Mouse (Mus musculus): ENCODE results near the gene Fcgr1.
"Not testable (repeated sequence)": the region's sequence is repeated elsewhere in the genome, so short reads cannot be mapped to it uniquely, and the experiment has no call there.

The Fcgr1 gene

DNA sequence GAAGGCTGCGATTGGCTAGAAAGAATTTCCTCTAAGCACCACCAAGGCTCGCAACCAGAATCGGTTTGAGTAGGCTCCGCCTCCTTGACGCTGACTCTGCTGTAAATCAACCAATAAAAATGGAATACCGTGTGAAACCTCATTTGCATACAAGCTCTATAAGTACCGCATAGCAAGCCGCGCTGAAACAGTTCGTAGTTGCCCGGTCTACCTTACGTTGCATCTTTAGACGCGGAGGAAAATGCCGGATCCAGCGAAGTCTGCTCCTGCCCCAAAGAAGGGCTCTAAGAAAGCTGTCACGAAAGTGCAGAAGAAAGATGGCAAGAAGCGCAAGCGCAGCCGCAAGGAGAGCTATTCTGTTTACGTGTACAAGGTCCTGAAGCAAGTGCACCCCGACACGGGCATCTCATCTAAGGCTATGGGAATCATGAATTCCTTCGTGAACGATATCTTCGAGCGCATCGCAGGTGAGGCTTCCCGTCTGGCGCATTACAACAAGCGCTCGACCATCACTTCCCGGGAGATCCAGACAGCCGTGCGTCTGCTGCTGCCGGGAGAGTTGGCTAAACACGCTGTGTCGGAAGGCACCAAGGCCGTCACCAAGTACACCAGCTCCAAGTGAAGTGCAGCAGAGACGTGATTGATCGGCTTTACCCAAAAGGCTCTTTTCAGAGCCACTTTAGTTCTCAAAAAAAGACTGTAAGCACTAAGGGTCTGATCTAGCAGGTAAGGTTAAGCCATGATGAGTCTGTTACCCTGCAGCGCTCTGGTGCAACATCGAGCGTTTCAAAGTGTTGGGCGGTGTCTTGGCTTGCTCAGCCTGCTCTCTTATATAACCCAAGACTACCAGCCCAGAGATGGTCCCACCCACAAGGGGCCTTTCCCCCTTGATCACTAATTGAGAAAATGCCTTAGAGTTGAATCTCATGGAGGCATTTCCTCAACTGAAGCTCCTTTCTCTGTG lies 24.0 kb downstream of the Fcgr1 start, which contains the start of gene Hist2h2bb:
Gene Hist2h2bb (plus strand): TSS at position 242 of the 964 bp plus-strand sequence.
- peak; percentile 84 for DNase-seq (ENCODE audit: low spot score)

DNA sequence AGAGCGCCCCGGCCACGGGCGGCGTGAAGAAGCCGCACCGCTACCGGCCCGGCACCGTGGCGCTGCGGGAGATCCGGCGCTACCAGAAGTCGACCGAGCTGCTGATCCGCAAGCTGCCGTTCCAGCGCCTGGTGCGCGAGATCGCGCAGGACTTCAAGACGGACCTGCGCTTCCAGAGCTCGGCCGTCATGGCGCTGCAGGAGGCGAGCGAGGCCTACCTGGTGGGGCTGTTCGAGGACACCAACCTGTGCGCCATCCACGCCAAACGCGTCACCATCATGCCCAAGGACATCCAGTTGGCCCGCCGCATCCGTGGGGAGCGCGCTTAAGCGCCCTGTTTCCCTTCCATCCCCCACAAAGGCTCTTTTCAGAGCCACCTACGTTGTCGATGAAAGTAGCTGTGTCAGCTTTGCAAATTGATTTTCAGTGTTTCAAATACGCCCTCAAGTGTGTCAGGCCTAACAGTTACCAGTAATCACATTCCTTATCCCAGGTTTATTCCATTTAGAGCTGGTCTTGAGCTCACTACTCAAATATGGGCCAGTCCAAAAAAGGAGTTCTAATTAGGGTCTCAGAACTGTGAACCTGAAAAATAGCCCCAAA lies 24.9 kb downstream of the Fcgr1 start:
- not testable (repeated sequence) for DNase-seq (ENCODE audit: low spot score)

DNA sequence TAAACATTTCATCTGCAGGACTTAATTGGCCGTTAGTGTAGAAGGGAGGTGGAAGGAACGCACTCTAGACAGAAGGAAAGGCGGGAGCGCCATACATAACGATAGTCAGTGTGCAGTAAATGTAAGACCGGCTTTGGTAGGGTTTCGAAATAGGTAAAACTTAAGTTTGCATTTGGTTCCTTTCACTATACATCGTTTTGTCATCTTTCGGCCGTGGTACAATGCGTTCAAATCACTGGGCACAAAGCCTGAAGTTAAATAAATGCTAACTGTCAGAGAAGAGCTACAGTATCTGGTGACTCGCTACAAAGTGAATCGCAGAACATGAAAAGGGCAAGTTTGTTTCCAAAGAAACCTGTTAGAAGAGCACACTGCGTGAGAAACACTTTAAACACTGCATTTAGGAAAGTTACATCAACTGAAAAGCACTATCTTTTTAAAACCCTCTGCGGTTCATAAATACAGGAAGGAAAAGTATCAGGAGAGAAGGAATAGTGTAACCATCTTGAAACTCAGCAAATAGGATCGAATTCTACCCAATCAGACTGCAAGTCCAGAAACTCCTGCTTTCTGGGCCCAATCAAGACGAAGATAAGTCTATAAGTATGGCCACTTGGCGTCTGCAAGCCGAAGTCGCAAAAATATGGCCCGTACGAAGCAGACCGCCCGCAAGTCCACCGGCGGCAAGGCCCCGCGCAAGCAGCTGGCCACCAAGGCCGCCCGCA lies 25.6 kb downstream of the Fcgr1 start, which contains the start of gene Hist2h3b:
Gene Hist2h3b (plus strand): TSS at position 604 of the 725 bp plus-strand sequence.
- DNase-seq (ENCODE audit: low spot score) = peak; percentile 79

DNA sequence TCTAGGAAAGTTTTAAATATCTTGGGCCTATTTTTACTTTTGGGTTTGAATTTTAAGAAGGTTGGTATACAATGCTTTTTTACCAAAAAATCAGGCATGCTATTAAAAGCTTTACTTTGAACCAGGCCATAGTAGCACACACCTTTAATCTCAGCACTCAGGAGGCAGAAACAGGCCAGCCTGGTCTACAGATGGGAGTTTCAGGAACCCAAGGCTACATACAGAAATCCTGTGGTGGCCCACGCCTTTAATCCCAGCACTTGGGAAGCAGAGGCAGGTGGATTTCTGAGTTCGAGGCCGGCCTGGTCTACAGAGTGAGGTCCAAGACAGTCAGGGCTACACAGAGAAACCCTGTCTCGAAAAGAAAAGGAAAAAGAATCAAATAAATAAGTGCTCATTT lies 26.2 kb downstream of the Fcgr1 start:
- DNase-seq (ENCODE audit: low spot score) = no peak

DNA sequence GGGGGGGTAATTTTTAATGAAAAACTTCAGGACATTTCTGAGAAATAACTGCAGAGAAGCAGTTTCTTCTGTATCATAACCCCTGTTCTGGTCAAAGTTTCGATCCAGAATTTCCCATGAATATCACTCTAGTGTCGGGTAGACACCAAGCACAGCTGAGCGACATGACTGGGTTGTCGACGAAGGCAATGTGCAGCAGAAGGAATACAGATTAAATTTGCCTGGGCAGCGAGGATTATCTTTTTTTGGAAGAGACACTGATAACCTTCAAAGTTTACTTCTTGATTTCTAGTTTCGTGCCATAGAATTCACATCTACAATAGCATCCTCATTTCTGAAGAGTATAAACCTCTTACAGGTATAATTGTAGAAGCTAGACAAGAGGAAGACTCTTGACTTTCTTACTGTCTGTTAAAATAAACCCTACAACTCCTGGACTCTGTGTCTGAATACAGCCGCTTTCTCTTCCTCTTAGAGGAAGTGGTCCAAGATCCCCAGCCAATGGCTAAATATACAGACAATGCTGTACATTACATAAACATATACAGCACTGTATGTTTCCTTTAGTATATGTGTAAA lies 27.5 kb downstream of the Fcgr1 start:
- DNase-seq (ENCODE audit: low spot score) = no peak

DNA sequence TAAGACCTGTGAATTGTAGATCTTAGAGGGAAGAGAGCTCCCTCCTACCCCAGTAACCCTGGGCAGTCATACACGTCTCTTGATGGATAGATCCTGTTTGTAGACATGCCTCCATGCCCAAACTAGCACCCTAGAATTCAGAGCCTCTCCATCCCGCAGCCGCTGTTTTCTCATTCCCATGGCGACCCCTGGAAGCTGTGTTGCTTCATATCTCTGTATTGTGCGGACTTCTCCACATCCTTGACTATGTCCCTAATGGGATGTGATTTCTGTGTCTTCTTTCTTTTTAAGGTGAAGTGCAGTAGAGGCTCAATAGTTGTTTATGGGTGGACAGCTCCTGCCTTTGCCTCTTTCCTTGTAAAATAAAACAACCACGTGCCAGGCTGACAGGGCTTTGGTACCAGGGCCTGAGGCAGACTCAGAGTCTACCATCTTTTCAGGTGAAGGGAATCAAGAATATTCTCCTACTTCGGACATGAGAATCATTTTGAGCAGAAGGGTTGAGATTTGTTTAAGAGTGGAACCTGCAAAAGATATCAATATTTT lies 29.3 kb downstream of the Fcgr1 start:
- DNase-seq (ENCODE audit: low spot score) = no peak

DNA sequence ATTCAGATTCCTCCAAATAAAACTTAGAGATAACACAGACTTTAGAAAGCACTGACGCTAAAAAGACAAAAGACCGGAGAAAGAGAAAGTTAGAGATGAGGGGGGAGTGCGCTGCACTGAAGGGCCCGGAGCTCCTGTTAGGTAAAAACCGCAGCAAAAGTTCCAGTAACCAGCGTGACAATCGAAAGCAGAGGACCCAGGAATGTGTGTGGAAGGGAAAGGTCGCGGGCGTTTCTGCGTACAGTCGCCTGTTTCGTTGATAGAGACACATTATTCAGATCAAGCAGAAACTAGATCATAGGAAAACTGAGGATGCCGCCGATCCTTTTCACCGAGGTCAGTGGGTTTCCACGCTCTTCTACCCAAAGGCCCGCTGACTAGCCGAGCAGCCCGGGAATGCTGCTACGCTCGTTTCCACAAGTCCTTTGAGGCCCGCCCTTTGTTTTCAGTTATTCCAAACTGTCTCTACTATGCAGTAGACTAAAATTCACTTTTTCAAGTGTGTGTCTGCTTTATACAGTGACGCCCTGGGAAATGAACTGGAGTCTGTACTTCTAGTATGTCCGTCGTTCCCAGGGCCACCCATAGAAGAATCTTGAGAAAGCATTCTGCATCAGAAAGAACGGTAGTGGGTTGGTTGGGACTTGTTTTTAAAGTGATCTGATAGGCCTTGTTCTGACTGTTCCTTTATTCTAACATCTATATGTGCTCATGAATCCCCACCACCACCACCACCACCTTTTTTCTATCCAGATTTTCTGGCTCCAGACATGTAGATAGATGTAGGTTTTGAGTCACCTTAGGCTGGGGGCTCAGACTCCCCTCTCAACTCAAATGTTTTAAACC lies 30.0 kb downstream of the Fcgr1 start:
- DNase-seq (ENCODE audit: low spot score) = peak; percentile 58

DNA sequence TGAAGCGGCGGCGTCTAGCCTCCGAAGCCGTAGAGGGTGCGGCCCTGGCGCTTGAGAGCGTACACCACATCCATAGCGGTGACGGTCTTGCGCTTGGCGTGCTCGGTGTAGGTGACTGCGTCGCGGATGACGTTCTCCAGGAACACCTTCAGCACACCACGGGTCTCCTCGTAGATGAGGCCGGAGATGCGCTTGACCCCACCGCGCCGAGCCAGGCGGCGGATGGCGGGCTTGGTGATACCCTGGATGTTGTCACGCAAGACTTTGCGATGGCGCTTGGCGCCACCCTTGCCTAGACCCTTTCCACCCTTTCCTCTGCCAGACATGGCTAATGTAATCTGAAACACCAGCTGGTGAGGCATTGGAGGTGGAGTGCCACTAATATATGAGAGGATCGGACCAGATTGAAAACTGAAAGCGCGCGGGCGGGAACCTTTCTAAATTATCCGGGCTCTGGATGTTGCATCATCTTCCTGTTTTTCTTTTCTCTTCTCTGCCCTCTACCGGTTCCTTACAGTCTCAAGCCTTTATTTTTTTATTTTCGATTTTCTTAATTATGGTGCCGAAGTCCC lies 30.7 kb downstream of the Fcgr1 start, which contains the start of gene Hist2h4:
Gene Hist2h4 (minus strand): TSS at position 333 of the 572 bp plus-strand sequence.
- DNase-seq (ENCODE audit: low spot score) = peak; percentile 90

DNA sequence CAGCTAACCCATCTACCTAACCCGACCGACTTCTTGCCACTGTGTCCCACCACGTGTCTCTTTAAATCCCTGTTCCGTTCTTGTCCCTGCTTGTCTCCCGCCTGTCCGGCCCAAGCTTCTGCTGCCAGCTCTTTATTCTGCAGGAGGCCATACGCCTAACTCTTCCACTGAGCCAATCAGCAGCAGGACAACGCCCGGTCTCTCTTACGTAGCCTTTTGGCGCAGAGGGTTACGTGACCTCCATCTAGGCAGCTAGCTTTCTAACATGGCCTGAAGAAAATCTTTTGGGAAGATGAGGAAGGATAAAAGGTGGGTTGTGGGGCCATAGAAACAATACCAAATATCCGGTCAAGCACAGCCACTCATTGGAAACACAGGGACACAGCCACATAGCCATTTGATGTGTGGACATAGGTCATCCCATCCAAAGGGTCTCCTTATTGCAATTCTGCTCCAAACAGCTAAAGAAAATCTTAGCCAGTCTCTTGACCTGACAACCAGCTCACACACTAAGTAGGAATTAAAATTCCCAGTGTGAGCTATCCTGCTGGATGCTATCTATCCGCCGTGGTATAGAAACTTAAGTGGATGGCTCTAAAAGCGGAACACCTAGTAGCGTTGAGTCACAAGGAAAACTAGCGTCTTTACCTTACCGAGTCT lies 31.4 kb downstream of the Fcgr1 start:
- peak; percentile 68 for DNase-seq (ENCODE audit: low spot score)

DNA sequence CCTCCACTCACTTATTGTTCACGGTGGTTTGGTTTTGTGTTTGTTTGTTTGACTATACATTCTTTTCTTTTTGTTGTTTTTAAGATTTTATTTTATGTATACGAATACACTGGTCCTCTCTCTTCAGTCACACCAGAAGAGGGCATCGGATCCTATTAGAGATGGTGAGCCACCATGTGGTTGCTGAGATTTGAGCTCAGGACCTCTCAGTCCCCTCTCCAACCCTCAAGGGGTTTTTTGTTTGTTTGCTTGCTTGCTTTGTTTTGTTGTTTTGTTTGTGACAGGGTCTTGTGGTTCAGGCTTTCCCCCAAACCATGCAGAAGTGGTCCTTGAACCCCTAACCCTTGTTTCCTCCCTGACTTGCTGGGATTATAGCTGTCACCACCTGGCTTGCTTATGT lies 32.1 kb downstream of the Fcgr1 start:
- DNase-seq (ENCODE audit: low spot score) = no peak

DNA sequence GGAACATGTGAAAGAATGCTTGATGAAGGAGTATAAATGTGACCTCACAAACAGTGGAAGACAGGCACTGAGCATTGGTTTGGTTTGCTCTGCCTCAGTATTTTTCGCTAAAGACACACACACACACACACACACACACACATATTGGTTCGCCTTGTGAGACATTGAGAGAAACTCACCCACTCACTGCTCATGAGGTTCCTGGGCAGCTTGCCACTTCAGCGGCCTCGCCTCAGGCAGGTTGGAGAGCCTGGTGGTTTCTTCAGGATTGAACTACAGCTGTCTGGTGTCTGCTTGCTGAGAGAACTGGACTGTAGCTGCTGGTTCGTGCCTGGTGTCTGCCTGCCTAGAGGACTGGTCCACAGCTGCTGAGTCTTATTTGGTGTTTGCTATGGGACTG lies 33.5 kb downstream of the Fcgr1 start:
- no peak for DNase-seq (ENCODE audit: low spot score)

DNA sequence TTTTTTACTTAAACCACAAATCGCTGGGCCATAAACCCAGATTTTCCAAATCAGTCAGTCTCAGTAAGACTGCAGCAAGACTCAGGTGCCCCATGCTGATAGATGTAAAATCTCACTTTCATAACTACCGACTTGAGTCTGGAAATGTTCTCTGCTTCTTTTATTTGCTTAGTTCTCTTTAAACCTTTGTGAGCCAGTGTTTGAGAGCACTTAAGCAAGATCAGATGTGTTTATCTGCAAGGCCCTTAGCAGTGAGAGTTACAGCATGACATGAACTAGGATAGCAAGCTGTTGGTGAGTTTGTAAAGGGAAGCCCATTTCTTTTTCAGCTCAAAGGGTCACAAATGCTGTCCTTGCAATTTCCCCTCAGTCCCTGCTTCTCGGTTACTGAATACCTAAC lies 36.6 kb downstream of the Fcgr1 start:
- no peak for DNase-seq (ENCODE audit: low spot score)

DNA sequence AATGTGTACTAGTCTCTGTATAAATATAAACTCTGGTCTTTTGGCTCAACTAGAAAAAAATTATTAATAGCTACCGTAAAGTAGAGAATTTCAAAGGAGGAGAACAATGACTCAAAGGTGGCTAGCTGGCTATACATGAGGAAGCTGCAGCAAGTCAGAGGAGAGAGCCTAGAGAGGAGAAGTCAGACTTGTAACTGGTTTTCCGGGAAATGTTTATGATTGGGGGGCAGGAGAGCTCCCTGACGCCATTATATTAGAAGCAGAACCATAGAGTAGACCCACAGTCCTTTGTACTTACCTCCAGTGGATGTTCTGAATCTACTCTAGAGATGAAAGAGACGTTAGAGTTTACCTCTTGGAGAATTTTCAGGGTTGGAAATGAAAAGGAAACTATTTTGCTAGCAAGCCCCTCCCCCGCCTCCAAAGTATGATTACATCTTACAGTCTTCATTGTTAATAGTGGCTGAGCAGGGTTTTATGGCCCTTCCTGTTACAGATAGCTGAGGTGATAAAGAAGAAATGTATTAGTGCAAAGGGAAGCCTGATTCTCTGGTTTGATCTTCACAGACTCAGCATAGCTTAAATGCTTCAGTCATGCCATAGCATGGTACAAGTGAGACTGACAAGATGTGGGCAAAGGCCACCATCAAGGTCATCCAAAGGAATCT lies 37.7 kb downstream of the Fcgr1 start:
- no peak for DNase-seq (ENCODE audit: low spot score)

DNA sequence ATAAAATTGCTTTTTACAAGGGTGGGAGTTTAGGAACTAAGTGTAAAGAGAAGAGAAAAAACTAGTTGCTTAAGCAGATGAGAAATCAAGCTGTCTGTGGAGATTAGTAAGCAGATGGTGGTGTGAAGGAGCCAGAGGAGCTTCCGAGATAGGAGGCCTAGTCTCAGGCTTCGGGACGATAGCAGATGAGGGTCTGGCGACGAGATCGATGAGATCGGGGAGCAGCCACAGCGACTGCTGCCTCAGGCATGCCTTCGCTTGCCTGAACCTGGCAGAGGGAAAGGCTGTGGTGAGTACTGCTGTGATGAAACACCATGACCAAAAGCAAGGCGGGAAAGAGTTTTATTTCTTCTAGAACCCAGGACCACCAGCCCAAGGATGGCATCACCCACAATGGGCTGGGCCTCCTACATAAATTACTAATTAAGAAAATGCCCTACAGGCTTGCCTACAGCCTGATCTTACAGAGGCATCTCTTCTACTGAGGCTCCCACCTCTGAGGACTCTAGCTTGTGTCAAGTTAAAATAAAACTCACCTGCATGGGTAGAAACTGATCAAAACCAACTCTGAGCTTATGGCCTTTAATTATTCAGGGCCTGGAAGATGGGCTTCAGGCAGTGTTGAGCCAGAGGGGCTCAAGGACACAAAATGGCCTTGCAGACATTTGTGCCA lies 39.0 kb downstream of the Fcgr1 start:
- no peak for DNase-seq (ENCODE audit: low spot score)

DNA sequence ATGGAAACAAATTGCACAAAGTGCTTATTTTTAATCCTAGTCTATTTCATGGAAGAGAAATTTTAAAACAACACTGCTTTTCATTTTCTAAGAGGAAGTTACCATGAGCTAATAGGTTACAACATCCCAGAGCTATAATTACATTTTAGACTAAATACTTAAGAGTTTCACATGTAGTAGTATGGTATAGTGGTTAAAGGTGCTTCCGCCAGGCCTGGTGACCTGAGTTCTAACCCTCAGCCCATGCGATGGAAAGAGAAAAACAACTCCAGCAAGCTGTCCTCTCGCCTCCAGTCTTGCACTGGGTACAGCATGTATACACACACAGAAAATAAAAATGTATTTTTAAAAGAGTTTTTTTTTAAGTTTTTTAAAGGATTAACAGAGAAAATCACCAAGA lies 42.0 kb downstream of the Fcgr1 start:
- no peak for DNase-seq (ENCODE audit: low spot score)

DNA sequence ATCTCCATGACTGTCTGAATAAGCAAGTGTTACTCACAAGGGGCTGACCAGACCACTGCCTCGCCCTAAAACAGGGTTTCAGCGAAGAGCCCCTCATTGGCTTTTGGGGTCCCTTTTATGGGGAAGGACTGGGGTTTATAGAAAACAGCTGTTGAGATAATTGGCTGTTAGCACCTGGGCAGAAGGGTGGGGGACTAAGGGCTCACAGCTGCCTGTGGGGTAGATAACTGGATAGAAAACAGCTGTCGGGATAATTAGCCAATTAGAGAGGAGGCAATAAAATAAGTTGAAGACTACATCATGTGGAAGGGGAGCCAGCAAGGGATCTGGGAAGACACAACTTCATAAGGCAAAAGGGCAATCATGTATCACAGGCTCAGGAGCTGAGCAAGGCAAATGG lies 42.9 kb downstream of the Fcgr1 start:
- DNase-seq (ENCODE audit: low spot score) = no peak

DNA sequence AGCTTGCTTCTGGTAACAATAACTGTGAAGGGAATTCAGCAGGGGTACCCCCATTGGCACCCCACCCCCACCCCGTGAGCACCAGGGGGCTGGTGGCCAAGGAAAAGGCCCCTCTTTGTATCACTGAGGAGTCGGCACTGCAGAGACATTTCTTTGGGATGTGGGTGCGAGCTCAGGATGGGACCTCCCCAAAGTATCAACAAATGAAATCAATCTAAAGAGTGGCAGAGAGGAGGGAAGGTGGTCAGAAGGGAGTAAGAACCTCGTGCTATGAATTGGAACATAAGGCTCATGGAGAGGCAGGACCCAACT lies 44.8 kb downstream of the Fcgr1 start:
- no peak for DNase-seq (ENCODE audit: low spot score)

DNA sequence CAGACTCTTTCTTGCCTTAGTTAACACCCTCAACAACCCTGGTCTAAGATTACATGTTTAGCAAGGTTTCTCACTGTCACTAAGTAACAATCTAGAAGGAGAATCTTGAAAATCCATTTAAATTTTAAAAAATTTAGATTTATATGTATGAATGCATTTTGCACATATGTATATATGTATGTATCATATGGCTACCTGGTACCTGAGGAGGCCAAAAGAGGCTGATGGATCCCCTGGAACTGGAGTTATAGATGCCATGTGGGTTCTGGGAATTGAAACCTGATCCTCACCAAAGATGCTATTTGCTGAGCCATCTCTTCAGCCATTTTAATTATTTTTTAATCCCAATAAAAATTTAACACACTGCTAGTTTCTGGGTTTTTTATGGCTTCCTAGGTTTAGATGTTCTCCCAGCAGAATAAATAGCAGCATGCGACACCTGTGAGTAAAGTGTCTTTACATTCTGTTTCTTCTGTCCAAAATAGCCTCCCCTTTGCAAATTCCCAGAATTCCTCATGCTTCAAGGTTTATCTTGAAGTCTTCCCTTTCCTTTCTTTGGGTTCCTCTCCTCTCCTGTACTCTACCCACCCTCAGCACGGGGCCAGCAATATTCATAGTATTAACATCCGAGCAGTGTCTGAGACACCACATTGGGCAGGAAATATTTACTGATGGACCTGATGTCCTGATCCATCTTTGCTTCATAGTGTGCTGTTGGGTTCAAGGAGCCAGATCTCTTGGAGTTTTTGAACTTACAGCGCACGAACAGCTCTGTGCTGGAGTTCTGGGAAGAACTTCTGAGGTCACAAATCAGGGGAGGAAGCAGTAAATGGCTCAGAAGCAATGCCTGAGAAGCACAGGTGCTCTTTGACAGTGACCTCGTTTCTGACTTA lies 45.4 kb downstream of the Fcgr1 start:
- DNase-seq (ENCODE audit: low spot score) = no peak

Measured in testis, postnatal 10 days (tissue).